Mouse (Mus musculus) gastrocnemius, postnatal 14 days (tissue): ENCODE results near the gene Mrps23. TPM values are rescaled to one million over a fixed set of nuclear protein-coding genes. Genes with fewer than 3 reads are reported as not detected.
"Not testable (repeated sequence)": the region's sequence is repeated elsewhere in the genome, so short reads cannot be mapped to it uniquely, and the experiment has no call there.

Experiments used
- DNase-seq: peaks from one replicate; pipeline ENCODE4 v3.0.0; 2021; ENCODE audit warnings: mixed read lengths
- intact Hi-C: fragments of 180-260 bp; cut with DNase I; formaldehyde crosslinking; loops from one replicate; pipeline ENCODE4 v1.15.1; 2025; ENCODE audit warnings: low total_unique reads
- total RNA-seq, 2 experiments: library from RNA; stranded (reverse); gene quantifications; 2 replicates each; pipeline ENCODE4 v1.2.3; 2021

The Mrps23 gene
- total RNA-seq, 2 experiments from 2014 or later, result 127 to 132 TPM

DNA sequence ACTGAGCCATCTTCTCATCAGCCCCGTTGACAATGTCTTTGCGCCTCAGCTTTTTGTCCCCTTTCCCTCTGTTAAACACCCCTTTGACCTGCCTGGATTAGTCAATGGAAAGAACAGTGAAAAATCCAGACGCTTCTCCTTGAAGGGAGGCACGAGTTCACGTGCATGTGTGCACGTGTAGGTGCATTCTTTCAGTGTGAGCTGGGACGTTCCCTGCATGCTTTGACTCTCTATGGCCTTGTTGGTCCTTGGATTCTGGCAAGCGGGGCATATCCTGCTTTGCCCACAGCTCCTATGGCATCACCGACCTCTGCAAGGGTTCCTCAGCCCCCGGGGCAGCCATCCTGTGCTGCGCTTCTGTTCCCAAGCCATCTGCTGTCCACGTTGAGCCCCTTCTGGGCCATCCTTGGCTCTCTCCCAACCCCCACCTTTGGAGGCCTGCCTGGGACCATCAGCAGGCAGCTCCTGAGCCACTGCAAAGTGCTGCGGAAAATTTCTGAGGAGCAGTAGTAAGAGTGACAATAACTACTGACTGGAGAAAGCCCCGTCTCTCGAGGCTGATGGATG, 32.2 kb upstream of the Mrps23 start:
- intact Hi-C loops, result no loop called here
- DNase-seq, result peak; percentile 32

GRCm38 (mm10) chr11:88172601-88173325, 31.4 kb upstream of the Mrps23 start:
- intact Hi-C loops, result no loop called here
- peak; percentile 82 for DNase-seq

DNA sequence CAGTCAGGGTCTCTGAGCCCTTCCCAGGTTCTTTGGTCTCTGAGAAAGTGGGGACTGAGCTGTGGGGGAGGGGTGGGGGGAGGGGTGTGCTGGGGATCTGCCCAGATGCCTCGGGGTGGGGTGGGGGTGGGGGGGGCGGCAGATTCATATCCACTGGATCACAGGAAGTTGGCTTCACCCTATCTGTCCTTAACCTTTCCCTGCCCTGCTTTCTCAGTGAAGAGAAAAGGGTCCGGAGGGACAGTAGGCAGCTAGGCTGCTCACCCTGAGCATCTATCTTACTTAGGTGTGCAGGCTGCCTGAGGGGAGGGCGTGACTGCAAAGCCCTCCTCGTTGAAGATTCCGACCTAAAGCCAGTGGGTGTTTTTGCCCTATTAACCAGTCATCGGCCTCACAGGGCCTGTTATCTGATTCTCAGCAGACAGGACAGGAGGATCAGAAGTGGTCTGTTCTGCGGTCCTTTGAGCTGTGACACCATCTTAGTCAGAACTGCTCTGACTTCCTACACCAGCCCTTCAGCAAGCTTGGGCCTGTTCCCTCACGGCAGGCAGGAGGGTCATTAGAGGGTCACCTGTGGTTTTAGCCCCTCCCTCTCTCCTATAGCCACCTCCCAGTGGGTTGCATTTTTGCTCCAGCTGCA, 30.7 kb upstream of the Mrps23 start:
- DNase-seq, result no peak
- intact Hi-C loops, result no loop called here

DNA sequence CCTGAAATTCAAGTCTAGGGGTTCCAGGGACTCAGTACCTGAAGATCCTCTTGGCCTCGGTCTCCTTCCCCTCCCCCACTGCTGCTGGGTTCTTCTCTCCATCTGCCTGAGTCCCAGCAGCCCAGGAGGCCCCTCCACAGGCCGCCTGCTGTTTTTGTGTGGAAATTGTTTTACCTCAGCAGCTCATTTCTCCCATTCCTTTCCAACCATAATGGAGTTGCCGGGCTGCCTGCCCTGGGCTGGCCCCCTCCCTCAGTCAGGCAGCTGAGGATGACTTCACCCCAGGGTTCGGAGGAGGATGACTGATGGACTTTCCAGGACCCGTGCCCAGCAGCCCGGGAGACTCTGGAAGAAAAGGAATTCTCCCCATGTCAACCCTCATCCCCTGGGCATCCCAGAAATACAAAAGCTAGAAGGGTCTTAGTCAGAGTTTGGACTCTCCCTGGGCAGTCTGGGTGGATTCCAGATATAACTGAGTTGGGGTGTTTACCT, 23.7 kb upstream of the Mrps23 start:
- DNase-seq, result peak; percentile 84
- intact Hi-C loops, result no loop called here

GRCm38 (mm10) chr11:88180959-88181619, 23.1 kb upstream of the Mrps23 start:
- intact Hi-C loops, result no loop called here
- DNase-seq, result peak; percentile 89

DNA sequence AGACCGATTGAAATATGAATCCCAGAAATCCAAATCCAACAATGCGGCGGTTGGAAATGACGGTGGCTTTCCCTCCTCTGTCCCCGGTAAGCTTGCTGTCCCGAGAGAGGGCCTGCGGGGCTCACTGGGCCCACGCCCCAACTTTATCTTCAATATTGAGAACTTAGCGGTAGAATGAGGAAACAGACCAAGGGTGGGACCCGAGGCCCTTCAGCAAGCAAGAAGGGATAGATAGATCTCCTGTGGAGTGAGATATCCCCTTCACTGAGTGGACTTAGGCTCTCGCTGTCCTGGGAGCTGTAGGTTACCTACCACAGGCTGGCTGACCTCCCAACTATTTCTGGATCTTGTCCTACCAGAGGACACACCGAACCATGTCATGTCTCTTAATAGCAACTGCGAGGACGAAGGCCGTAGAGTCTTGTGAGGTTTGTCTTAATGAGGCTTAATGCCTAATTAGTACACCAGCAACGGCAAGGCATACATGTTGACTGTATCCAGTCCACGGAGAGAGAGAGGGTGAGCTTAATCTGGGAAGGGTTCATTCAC, 19.5 kb upstream of the Mrps23 start:
- DNase-seq, result peak; percentile 26
- intact Hi-C loops, result loop anchor here (5.0 kb wide), 1 partner anchor 212 kb away; no protein-coding TSS in a partner anchor

DNA sequence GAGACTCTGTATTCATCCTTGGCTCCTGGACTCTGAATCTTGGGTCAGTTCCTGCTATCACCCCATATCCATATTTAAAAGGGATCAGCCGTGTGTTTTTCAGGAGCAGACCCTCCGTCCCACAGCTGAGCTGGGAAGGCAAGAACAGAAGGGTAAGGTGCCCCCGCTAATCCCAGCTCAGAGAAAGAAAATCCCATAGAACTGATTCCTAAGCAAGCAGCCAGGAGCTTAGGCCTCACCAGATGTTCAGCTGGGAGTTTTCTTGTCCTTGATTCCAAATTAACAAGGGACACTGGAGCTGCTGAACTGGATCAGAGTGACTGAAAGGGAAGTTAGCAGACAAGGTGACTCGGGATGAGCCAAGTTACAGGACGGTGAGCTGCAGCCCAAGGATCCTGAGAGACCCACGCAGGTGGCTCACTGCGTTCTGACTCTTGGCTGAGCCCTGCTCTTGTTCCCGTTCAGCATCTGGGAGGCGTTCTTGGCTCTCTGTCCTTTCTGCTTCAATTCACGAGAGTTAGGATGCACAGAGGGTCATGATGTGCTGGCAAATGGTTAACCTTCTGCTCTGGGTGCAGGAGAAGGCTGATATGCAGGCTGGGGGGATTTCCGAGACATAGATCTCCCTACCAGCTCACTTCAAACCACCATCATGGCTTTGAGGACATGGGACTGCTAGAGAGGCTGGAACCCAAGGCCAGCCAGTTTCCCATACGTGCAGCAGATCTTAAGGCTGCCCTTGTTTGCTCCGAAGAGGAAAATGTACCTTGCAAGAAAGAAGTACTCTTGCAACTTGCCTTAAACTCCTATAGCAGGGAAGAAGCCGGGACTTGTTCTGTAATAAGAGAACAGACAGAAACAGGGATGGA, 17.9 kb upstream of the Mrps23 start:
- peak; percentile 2 for DNase-seq
- intact Hi-C loops, result loop anchor here (5.0 kb wide), 1 partner anchor 214 kb away; no protein-coding TSS in a partner anchor

GRCm38 (mm10) chr11:88186947-88187243, 17.3 kb upstream of the Mrps23 start:
- no peak for DNase-seq
- intact Hi-C loops, result loop anchor here (5.0 kb wide), 1 partner anchor 215 kb away; no protein-coding TSS in a partner anchor

GRCm38 (mm10) chr11:88187417-88188133, 16.6 kb upstream of the Mrps23 start:
- DNase-seq, result peak; percentile 91
- intact Hi-C loops, result loop anchor here (5.0 kb wide), 1 partner anchor 215 kb away; no protein-coding TSS in a partner anchor

DNA sequence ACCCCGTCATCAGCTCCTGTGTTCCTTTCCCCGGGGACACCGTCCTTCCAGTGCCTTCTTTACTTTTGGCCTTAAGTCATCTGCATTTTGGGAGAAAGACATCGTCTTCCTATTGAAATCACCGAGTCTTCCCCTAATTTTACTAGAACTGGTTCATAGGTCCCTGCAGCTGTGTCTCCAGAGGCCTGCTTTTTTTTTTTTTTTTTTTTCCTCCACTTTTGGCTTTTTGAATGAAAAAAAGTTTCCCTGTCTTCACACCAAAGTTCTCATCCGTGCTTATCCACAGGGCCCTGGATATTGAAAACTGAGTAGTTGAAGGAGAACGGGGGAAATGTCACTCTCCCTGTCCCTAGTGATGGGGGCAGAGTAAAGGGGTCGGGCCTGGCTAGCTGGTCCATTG, 16.0 kb upstream of the Mrps23 start:
- intact Hi-C loops, result loop anchor here (5.0 kb wide), 1 partner anchor 216 kb away; no protein-coding TSS in a partner anchor
- no peak for DNase-seq

DNA sequence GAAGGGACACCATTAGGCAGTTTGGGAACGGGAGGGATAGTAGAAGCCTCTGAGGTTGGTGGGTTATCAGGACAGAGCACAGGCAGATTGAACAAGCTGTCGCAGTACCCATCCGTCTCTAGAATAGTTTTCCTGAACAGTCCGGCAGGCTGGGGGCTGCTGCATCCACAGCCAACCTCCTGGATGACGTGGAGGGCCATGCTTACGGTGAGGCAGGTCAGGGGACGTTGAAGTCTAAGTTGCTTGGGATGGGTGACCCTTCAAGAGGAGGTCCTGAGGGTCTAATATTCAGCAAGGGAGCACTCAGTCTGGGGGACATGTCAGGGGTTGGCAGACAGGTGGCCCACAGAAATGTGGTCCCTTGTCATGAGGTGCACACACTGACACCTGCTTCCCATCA, 15.6 kb upstream of the Mrps23 start:
- DNase-seq, result no peak
- intact Hi-C loops, result loop anchor here (5.0 kb wide), 1 partner anchor 216 kb away; no protein-coding TSS in a partner anchor

- DNase-seq, result no peak
- intact Hi-C loops, result loop anchor here (5.0 kb wide), 1 partner anchor 135 kb away; no protein-coding TSS in a partner anchor
These were observed 11.6 kb upstream of the Mrps23 start for GRCm38 (mm10) chr11:88192595-88192994.

DNA sequence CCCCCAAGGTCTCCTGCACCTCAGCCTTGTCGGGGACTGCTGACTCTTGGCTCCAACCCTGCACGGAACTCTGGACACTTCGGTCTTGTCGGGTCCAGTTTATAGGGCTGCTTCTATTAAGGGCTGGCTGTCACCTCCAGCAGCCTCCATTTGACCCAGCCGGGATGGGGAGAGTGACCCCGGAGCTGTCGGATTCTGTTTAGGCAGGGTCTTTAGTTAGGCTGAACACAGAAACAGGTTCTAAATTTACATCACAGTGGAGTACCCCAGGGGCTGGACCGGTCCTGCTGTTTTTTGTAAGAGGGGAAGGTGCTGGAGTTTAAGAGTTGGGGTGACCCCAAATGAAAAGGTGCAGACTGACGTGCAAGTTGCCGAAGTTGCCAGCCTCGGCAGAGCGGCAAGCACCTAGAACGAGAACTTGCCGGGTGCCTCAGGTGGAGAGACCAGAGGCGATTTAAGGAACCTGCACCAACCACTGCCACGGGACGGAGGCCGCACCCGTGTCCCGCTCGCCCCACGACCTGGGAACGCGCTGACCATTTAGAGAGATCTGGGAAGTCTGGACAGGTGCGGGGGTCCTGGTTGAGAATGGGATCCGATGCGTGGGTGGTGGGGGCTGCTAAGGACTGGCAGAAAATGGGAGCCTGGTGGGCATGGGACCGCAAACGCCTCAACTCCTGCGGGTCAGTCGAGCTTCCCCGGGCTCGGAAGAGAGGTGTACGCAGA, 10.9 kb upstream of the Mrps23 start:
- intact Hi-C loops, result loop anchor here (5.0 kb wide), 1 partner anchor 136 kb away; no protein-coding TSS in a partner anchor
- DNase-seq, result peak; percentile 2

GRCm38 (mm10) chr11:88193824-88194696, 10.1 kb upstream of the Mrps23 start:
- DNase-seq, result no peak
- intact Hi-C loops, result loop anchor here (5.0 kb wide), 1 partner anchor 137 kb away; no protein-coding TSS in a partner anchor

GRCm38 (mm10) chr11:88195699-88196098, 8.5 kb upstream of the Mrps23 start:
- intact Hi-C loops, DNase-seq: not testable (repeated sequence)

- intact Hi-C loops, result no loop called here
- DNase-seq, result peak; percentile 55
These were observed 7.0 kb upstream of the Mrps23 start for GRCm38 (mm10) chr11:88197153-88197576.
